Mouse (Mus musculus) gastrocnemius, adult 8-10 months (tissue): ENCODE measurements at regions not wholly inside any gene's neighbourhood (a gene's known extent, or its start where the extent isn't known, plus 50 kb on each side); places are given as distances from the start of the nearest gene placed in this dataset.

Experiments
- DNase-seq, 2 experiments: peaks; one replicate each; pipeline ENCODE4 v3.0.0; 2022; ENCODE audit warnings: low spot score in 2 of 2

GRCm38 (mm10) chr13:107306232-107306631 is 284.3 kb upstream of the Kif2a start:
- no peak for DNase-seq

- DNase-seq = no peak
These were observed 283.8 kb upstream of the Kif2a start for GRCm38 (mm10) chr13:107305738-107306137.

GRCm38 (mm10) chr13:107303878-107304277 is 282.0 kb upstream of the Kif2a start:
- DNase-seq = no peak

- DNase-seq = no peak
These were observed 281.4 kb upstream of the Kif2a start for GRCm38 (mm10) chr13:107303322-107303721.

- DNase-seq = no peak
These were observed 278.9 kb upstream of the Kif2a start for GRCm38 (mm10) chr13:107300792-107301191.

- DNase-seq = no peak
These were observed 242.7 kb upstream of the Kif2a start for GRCm38 (mm10) chr13:107264581-107264980.

- DNase-seq = no peak
These were observed 239.6 kb upstream of the Kif2a start for GRCm38 (mm10) chr13:107261479-107262050.

GRCm38 (mm10) chr13:107260274-107260673 is 238.3 kb upstream of the Kif2a start:
- DNase-seq = no peak

- no peak for DNase-seq
These were observed 226.0 kb upstream of the Kif2a start for GRCm38 (mm10) chr13:107247792-107248505.

GRCm38 (mm10) chr13:107246956-107247751 is 225.2 kb upstream of the Kif2a start:
- no peak for DNase-seq

GRCm38 (mm10) chr13:107244173-107244572 is 222.2 kb upstream of the Kif2a start:
- DNase-seq = no peak

- no peak for DNase-seq
These were observed 217.1 kb upstream of the Kif2a start for GRCm38 (mm10) chr13:107239035-107239387.

GRCm38 (mm10) chr13:107238364-107239034 is 216.6 kb upstream of the Kif2a start:
- no peak for DNase-seq

- no peak for DNase-seq
These were observed 197.5 kb upstream of the Kif2a start for GRCm38 (mm10) chr13:107219456-107219855.

- DNase-seq = no peak
These were observed 196.4 kb upstream of the Kif2a start for GRCm38 (mm10) chr13:107218351-107218750.

GRCm38 (mm10) chr13:107217825-107218224 is 195.9 kb upstream of the Kif2a start:
- no peak for DNase-seq

- no peak for DNase-seq
These were observed 191.4 kb upstream of the Kif2a start for GRCm38 (mm10) chr13:107213281-107213680.

GRCm38 (mm10) chr13:107210676-107211075 is 188.8 kb upstream of the Kif2a start:
- no peak for DNase-seq

- DNase-seq = peak in 1 of 2 experiments; percentile 8
These were observed 185.6 kb upstream of the Kif2a start for GRCm38 (mm10) chr13:107207354-107208181.

- DNase-seq = no peak
These were observed 177.9 kb upstream of the Kif2a start for GRCm38 (mm10) chr13:107199875-107200274.

- no peak for DNase-seq
These were observed 171.5 kb upstream of the Kif2a start for GRCm38 (mm10) chr13:107193426-107193825.
